Mouse (Mus musculus): ENCODE data around the gene Ythdc1.

DNA sequence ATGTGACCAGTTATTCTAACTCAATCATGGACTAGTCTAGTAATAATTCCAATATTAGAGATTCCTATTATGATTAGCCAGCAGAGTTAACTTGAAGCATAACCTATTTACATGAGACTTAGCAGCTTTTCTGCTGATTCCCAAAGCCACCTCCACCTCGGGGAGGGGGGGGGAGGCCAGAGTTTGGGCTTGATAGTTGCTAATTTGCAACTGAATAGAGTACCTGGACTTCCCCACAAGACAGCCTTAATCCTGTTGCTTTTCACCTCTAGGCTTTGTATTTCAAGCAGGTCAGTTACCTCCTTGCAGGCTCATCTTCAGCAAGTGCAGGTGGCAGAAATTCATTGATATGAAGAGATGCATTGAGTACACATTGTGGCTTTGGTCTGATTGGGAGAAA lies 53.7 kb downstream of the Ythdc1 start:
- no peak for TF ChIP-seq CTCF (IDR thresholded peaks at IDR 0.05; ENCODE audit: borderline replicate concordance, insufficient read depth, low read length)
- TF ChIP-seq POLR2A (IDR thresholded peaks at IDR 0.05; ENCODE audit: low read depth, low read length): no peak
